In the genomic region with DNA sequence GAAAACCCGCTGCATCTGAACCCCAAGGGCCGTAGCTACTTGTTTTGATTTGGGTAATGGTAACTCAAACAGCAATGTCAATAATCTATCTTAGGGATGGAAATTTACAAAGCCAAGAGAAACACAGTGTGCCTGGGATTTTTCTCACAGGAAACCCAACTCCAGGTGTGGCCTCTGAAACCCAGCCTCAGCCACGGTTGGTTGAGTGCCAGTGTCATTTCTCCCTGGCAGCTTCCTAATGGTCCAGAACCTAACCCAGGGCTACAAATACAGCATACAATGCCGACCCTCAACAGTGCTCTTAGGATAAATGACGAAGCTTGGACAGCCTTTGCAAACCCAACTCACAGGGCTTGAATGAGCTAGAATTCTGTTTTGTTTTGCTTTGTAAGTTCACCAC, we compare ENCODE assay signal across 18 mouse cellular contexts.
DNase-seq lines count a peak whose midpoint lies in the region; ATAC-seq and TF ChIP-seq lines count a peak whose summit lies in the region.
"Had no signal": no experiment of that assay in that cellular context is flagged by ENCODE, and none has a peak within 500 bp of the region (broad histone marks: within the 10 kb centered on the region; RNA-seq: fewer than 3 reads in every experiment).

No protein-coding gene starts in this region.

- H3K9ac ChIP-seq in heart, adult 2 months (ENCODE audit: low read depth, low read length): no peak overlapping the region
- H3K9ac ChIP-seq: embryonic facial prominence, embryonic 12.5 days; forebrain, postnatal 0 days had no signal

- 52% methylated on average over 5 of the region's 5 CpGs for WGBS in heart, adult 2 months
- WGBS in heart, embryonic 10.5 days: 71% methylated on average over 5 of the region's 5 CpGs

- DNase-seq in heart, adult 2 months: peak in 1 of 2 experiments; percentile 44
- no peak for DNase-seq in heart, embryonic 10.5 days (ENCODE audit: low spot score)
- DNase-seq in adipocyte (ENCODE audit: low spot score): peak; percentile 34
- peak; percentile 33 for DNase-seq in kidney, adult 9 months
- DNase-seq in kidney, postnatal 25 days: peak; percentile 51 to 66
- no peak for DNase-seq in adrenal gland, postnatal 25 days
- DNase-seq: cerebellum, adult 8-10 months; forebrain, postnatal 0 days; layer of hippocampus, adult 9-11 months; lung, adult 18-20 months; lung, postnatal 36 days; right cerebral cortex, postnatal 14 days; spleen, adult 18-20 months; thymus, postnatal 4 days had no signal

- no peak for TF ChIP-seq POLR2A in heart, adult 2 months (IDR thresholded peaks at IDR 0.05; ENCODE audit: insufficient read depth, low read depth, low read length)

- no peak for TF ChIP-seq EP300 in heart, adult 2 months (IDR thresholded peaks at IDR 0.05; ENCODE audit: insufficient read depth, low read depth, low read length)

- peak overlapping the region; percentile 71 for H3K27ac ChIP-seq in heart, adult 2 months
- no peak overlapping the region for H3K27ac ChIP-seq in heart, embryonic 10.5 days
- H3K27ac ChIP-seq: embryonic facial prominence, embryonic 12.5 days had no signal

- TF ChIP-seq CTCF in heart, adult 2 months (IDR thresholded peaks at IDR 0.05): no peak

- H3K9me3 ChIP-seq in heart, embryonic 10.5 days: no peaks in the 10 kb centered on the region
- H3K9me3 ChIP-seq: embryonic facial prominence, embryonic 12.5 days had no signal

- peaks cover 2% of the 10 kb centered on the region; the same call in 1 of the 2 replicates for H3K27me3 ChIP-seq in heart, adult 2 months (ENCODE audit: control insufficient read depth, insufficient read depth, low read length)
- no peaks in the 10 kb centered on the region for H3K27me3 ChIP-seq in heart, embryonic 10.5 days (ENCODE audit: insufficient read depth, poor library complexity, severe bottlenecking)
- H3K27me3 ChIP-seq: embryonic facial prominence, embryonic 12.5 days had no signal

- ATAC-seq in megakaryocyte, adult 5-6 weeks (ENCODE audit: poor library complexity, severe bottlenecking): no peak
- ATAC-seq: forebrain, postnatal 0 days; hindbrain, embryonic 16.5 days; intestine, embryonic 16.5 days had no signal

- intact Hi-C loops in heart, adult 2 months (cut with DNase I): loop anchor here (1.0 kb wide), 1 partner anchor 7 kb away; no protein-coding TSS in a partner anchor

- no peaks in the 10 kb centered on the region; the same call in 1 of the 2 replicates for H3K79me2 ChIP-seq in heart, adult 2 months (replicated peaks; ENCODE audit: control insufficient read depth, insufficient read depth, low read length)

- peaks cover 18% of the 10 kb centered on the region for H3K4me1 ChIP-seq in heart, adult 2 months (ENCODE audit: control insufficient read depth, insufficient read depth, low read length)
- H3K4me1 ChIP-seq in heart, embryonic 10.5 days: peaks cover 19% of the 10 kb centered on the region

- no peak overlapping the region for H3K4me3 ChIP-seq in heart, adult 2 months
- H3K4me3 ChIP-seq in heart, embryonic 10.5 days: no peak overlapping the region
- H3K4me3 ChIP-seq: embryonic facial prominence, embryonic 12.5 days had no signal

- no peaks in the 10 kb centered on the region; the same call in 1 of the 2 replicates for H3K36me3 ChIP-seq in heart, adult 2 months (ENCODE audit: control insufficient read depth, insufficient read depth, low read length)
- no peaks in the 10 kb centered on the region for H3K36me3 ChIP-seq in heart, embryonic 10.5 days
- H3K36me3 ChIP-seq: embryonic facial prominence, embryonic 12.5 days had no signal

Comparison
In these comparisons a context has a peak if more than half of its experiments do, and no peak if none do; other contexts are left out.
1. DNase-seq: peak in adipocyte (single experiment), kidney, adult 9 months (single experiment) and kidney, postnatal 25 days (2 of 2); none in heart, embryonic 10.5 days (single experiment) and adrenal gland, postnatal 25 days (single experiment).